Mouse (Mus musculus) erythroblast, embryonic 14.5 days (primary cell): ENCODE results near the gene Filip1. TPM values are rescaled to one million over a fixed set of nuclear protein-coding genes. Genes with fewer than 3 reads are reported as not detected.

ENCODE experiments used
- H3K27me3 ChIP-seq: 2 replicates; pipeline ENCODE4 v1.6.1; 2012; ENCODE audit warnings: inconsistent platforms; ENCODE audit not compliant: control insufficient read depth
- H3K36me3 ChIP-seq: 2 replicates; pipeline ENCODE4 v1.6.1; 2012; ENCODE audit warnings: mild to moderate bottlenecking, inconsistent platforms; ENCODE audit not compliant: control insufficient read depth
- H3K4me1 ChIP-seq: 2 replicates; pipeline ENCODE4 v1.6.1; 2012; ENCODE audit warnings: inconsistent platforms; ENCODE audit not compliant: control insufficient read depth
- H3K4me3 ChIP-seq: replicated peaks from 2 replicates; pipeline ENCODE3; 2012; ENCODE audit warnings: moderate library complexity, mild to moderate bottlenecking, inconsistent platforms
- H3K9me3 ChIP-seq: 2 replicates; pipeline ENCODE4 v1.6.1; 2012; ENCODE audit warnings: low read length, inconsistent platforms, mixed read lengths; ENCODE audit not compliant: control insufficient read depth
- GATA1 ChIP-seq: IDR thresholded peaks from 2 replicates; pipeline ENCODE4 v1.6.1; 2012; ENCODE audit warnings: low read length, inconsistent platforms, mixed read lengths
- TAL1 ChIP-seq: IDR thresholded peaks from 3 replicates; pipeline ENCODE4 v1.6.1; 2012; ENCODE audit warnings: low read length, inconsistent platforms, mixed read lengths
- polyA plus RNA-seq: library from polyadenylated mRNA; stranded (reverse); fragments of >175 nt; gene quantifications from 2 replicates; pipeline ENCODE4 v1.2.3, GENCODE M21; 2012

Filip1 gene
- polyA plus RNA-seq, 1 experiment, result not detected

- H3K9me3 ChIP-seq, result no peaks in the 10 kb centered on the region
- TF ChIP-seq TAL1 (no peak), GATA1 (no peak)
- H3K4me1 ChIP-seq, result no peaks in the 10 kb centered on the region
- H3K27me3 ChIP-seq, result no peaks in the 10 kb centered on the region
- no peaks in the 10 kb centered on the region for H3K36me3 ChIP-seq
- no peak overlapping the region for H3K4me3 ChIP-seq
Observed at GRCm38 (mm10) chr9:80022821-80023220, 10.2 kb upstream of the Filip1 start.

DNA sequence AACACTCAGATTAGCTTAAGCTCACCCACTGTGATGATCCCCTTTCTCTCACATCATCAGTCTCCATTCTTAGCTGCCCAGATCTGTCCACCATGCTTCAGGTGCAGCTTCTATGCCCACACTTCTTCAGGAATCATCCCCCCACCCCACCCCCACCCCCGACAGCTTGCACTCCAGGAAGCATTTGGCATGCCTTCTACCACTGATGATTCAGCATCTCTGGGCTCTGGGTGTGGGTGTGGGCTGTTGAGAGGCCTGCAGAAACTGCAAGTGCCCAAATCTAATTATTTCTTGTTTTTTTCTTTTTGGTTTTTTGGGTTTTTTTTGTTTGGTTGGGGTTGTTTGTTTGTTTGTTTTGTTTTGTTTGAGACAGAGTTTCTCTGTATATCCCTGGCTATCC, 9.0 kb upstream of the Filip1 start:
- TF ChIP-seq TAL1 (no peak), GATA1 (no peak)
- H3K36me3 ChIP-seq, result no peaks in the 10 kb centered on the region
- H3K27me3 ChIP-seq, result no peaks in the 10 kb centered on the region
- H3K4me1 ChIP-seq, result no peaks in the 10 kb centered on the region
- no peak overlapping the region for H3K4me3 ChIP-seq
- no peaks in the 10 kb centered on the region for H3K9me3 ChIP-seq

- Histone ChIP-seq H3K36me3 (no peaks in the 10 kb centered on the region), H3K4me3 (no peak overlapping the region), H3K27me3 (no peaks in the 10 kb centered on the region), H3K4me1 (peaks cover 2% of the 10 kb centered on the region; the same call in 1 of the 2 replicates), H3K9me3 (no peaks in the 10 kb centered on the region)
- TF ChIP-seq TAL1 (no peak), GATA1 (no peak)
Observed at GRCm38 (mm10) chr9:80020429-80020828, 7.8 kb upstream of the Filip1 start.

DNA sequence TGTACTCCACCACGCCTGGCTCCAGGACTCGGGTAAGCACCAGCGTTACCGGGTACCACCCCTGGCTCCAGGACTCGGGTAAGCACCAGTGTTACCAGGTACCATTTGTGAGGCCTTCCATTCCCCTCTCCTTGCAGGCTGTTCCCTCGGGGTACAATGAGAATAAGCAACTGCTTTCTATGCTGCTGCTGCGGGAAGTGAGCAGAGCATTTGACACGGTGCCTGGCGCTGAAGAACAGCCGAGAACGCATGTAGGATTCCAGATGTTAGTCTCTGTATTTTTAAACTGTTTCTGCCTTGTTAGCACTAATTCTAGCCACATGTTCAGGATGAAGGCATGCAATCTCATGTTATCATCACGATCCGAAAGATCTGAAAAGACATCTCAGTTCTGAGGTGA, 635 bp downstream of the Filip1 start:
- no peaks in the 10 kb centered on the region for H3K36me3 ChIP-seq
- H3K27me3 ChIP-seq, result no peaks in the 10 kb centered on the region
- TF ChIP-seq GATA1 (no peak), TAL1 (no peak)
- H3K9me3 ChIP-seq, result no peaks in the 10 kb centered on the region
- no peak overlapping the region for H3K4me3 ChIP-seq
- peaks cover 3% of the 10 kb centered on the region; the same call in 1 of the 2 replicates for H3K4me1 ChIP-seq

DNA sequence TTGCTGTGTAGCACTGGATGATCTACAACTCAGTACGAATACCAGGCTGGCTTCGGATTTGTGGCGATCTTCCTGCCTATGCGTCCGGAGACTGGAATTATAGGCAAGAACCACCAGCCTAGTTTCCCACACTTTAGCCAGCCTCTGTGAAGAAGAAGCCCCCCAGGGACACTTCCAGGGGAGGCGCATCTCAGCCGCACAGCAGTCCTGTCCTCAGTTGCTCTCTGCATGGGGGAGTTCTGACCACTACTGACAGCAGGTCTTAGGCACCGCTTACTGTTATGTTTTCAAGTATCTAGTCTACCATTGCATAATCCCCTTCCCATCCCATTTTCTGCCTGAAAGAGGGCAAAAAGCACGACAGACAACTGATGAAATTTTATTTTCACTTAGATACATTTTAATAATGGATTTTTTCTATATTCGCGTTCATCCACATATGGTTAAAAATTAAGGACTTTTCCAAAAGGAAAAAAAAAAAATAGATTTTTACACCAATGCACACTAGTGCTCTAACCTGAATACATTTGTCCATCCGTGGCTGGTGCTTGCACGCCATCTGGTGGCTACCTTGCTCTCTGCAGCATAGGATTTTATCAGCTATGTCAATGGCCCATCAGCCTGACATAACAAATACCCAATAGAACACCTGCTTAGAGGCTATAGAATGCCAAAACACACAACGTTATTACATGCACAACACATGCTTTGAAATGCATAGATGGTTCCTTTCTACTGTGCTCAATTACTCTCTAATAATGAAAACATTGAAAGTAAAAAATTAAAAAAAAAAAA, 10.1 kb downstream of the Filip1 start:
- Histone ChIP-seq H3K27me3 (no peaks in the 10 kb centered on the region), H3K9me3 (no peaks in the 10 kb centered on the region), H3K36me3 (no peaks in the 10 kb centered on the region), H3K4me1 (no peaks in the 10 kb centered on the region), H3K4me3 (no peak overlapping the region)
- TF ChIP-seq GATA1 (no peak), TAL1 (no peak)

- TF ChIP-seq TAL1 (no peak), GATA1 (no peak)
- Histone ChIP-seq H3K4me3 (no peak overlapping the region), H3K27me3 (no peaks in the 10 kb centered on the region), H3K36me3 (no peaks in the 10 kb centered on the region), H3K4me1 (no peaks in the 10 kb centered on the region), H3K9me3 (no peaks in the 10 kb centered on the region)
Observed at GRCm38 (mm10) chr9:79997282-79997681, 15.4 kb downstream of the Filip1 start.

GRCm38 (mm10) chr9:79994296-79994695, 18.4 kb downstream of the Filip1 start:
- TF ChIP-seq TAL1, result no peak
- no peak for TF ChIP-seq GATA1
- H3K4me3 ChIP-seq, result no peak overlapping the region
- H3K4me1 ChIP-seq, result no peaks in the 10 kb centered on the region
- no peaks in the 10 kb centered on the region for H3K36me3 ChIP-seq
- H3K9me3 ChIP-seq, result peaks cover 11% of the 10 kb centered on the region
- H3K27me3 ChIP-seq, result no peaks in the 10 kb centered on the region; the same call in 1 of the 2 replicates

DNA sequence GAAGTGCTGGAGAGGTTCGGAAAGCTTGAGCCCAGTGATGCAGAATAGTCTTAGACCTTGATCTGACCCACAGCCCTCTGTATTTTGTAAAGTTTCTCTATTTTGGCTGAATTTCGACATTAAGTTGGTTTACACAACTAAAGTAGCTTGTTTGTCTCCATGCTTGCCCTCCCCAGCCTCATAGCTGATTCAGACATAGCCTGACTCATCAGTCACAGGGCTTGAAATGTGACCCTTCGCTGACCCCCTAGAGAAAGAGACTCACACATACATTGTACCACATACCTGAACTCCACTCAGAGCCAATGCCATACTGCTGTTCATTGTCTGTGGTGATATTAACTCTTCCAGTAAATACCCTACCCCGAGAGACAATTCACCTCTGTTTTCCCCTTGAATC, 19.6 kb downstream of the Filip1 start:
- no peak for TF ChIP-seq TAL1
- TF ChIP-seq GATA1, result no peak
- H3K4me1 ChIP-seq, result no peaks in the 10 kb centered on the region
- no peaks in the 10 kb centered on the region for H3K36me3 ChIP-seq
- no peak overlapping the region for H3K4me3 ChIP-seq
- H3K27me3 ChIP-seq, result no peaks in the 10 kb centered on the region; the same call in 1 of the 2 replicates
- peaks cover 11% of the 10 kb centered on the region for H3K9me3 ChIP-seq

DNA sequence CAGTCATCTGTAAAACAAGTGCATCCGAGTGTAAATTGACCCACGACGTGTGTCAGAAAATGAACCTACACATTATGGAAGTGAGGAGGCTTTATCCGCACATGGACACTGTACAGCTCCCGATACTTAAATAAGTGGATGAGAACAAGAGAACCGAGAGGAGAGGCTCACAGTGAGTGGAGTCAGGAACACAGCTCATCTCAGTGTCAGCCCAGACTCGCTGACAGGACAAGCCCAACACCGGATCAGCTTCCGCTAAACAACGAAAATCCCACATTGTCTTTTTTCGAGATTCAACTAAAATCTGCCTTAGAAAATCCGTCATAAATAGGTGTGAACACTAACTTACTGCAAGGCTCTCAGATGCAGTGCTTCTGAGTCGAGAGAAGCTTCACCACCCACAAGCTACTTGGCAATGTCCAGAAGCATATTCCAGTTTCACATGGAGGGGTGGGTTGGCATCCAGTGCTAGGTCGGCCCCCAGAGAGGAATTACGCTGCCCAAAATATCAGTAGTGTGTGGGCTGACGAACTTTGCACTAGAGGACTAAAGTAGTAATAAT, 22.1 kb downstream of the Filip1 start:
- no peaks in the 10 kb centered on the region for H3K36me3 ChIP-seq
- H3K4me3 ChIP-seq, result no peak overlapping the region
- H3K27me3 ChIP-seq, result no peaks in the 10 kb centered on the region; the same call in 1 of the 2 replicates
- no peak for TF ChIP-seq GATA1
- H3K4me1 ChIP-seq, result no peaks in the 10 kb centered on the region
- H3K9me3 ChIP-seq, result peaks cover 11% of the 10 kb centered on the region
